Mouse (Mus musculus): ENCODE data around the gene Gm21970.

Gene Gm21970

DNA sequence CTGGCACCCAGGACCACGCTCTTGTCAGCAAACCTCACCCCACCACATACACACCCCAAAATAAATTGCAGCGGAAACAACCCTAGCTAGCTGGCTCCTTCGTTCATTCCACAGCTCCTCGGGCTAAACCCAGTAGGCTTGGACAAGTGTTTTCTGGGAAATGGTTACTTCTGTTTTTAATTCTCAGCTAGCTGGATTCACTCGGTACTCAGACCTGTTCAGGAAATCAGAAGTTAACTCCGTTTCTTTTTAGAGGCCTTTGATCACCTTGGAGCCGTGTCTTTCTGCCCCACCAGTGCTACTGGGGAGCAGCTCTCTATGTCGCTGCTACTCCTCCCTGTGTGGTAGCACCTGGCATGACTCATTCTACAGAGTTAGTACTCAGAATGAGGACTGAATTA, 51.7 kb downstream of the Gm21970 start:
- peak; percentile 60 for DNase-seq

GRCm38 (mm10) chr16:91444847-91445246, 53.3 kb downstream of the Gm21970 start:
- no peak for DNase-seq

DNA sequence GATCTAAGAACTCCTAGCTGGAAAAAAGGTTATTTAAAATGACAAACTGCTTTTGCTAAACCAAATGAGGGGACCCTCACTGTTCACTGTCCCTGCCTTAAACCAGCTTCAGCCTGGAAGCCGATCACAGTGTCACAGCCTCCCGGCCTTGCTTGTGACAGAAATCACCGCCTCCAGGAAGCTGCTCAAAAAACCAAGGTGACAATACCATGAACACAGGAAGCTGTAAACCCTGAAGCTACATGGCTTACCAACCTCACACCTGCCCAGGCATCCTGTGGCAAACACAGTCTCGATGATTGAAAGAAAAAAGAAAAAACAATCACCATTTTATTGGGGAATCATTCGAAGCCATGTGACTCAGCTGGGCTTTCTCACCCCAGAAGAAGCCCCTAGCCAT, 54.0 kb downstream of the Gm21970 start:
- peak; percentile 66 for DNase-seq

DNA sequence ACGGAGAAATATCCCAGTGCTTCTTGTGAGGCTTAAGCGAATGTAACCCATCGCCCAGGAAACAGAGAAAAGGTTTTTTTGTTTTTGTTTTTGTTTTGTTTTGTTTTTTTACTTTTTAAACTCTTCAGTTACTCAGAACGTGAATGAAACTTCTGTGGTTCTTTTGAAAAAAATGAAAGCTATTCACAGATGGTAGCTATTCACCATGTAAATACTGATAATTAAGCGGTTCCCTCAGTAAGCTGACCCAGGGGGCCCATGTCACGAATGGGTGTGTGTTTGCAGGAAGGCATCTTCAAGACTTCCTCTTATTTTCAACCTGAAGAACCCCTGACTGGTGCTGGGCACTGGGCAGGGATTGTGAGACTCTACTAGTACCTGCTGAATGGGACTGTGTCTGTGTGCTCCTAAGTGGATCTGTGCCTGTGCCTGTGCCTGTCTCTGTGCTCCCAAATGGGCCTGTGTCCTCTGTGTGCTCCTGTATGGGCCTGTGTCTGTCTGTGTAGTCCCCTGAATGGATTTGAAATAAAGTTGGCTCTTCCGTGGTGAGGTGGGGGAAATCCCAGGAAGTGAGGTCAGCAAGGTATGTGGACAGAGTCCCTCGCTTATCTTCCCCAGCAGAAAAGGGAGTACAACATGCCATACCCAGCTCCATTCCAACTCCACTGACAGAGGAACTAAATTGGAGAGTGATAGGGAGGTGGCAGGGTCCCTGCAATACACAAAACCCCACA, 55.4 kb downstream of the Gm21970 start:
- DNase-seq = peak; percentile 52

DNA sequence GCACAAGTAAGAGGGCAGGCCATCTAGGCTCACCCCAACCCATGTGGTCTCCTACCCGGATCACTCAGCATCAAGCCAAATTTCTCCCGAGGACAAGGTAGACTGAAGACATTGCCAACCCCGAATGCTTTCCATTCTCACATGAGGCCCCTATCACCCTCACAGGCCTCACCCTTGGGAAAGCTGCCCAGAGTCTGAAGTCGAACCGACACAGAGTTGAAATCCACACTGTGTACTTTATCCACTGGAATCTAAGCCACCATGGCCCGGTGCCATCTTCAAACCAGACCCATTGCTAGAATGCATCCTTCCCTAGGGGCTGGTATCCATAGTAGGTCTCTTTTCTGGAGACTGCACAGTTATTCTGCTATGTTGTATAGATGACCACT, 56.0 kb downstream of the Gm21970 start:
- no peak for DNase-seq

DNA sequence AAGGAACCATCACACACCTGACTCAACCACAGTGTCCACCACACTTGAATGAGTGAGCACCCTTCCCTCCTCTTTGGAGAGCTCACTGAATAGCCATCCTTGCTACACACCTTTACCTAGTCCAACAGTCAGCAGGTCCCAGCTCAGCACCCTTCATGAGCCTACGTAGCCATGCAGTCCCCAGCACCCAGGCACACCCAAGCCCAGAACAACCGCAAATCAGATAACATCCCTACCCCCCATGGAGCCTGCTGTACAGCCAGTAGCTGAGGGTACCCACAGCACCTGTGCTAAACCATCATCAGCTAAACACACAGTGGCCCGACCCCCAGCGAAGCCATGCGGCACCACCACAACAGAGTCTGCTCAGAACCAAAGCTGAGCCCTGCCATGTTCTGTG, 56.6 kb downstream of the Gm21970 start:
- DNase-seq = peak; percentile 48

- no peak for DNase-seq
These were observed 57.4 kb downstream of the Gm21970 start for GRCm38 (mm10) chr16:91448895-91449294.

DNA sequence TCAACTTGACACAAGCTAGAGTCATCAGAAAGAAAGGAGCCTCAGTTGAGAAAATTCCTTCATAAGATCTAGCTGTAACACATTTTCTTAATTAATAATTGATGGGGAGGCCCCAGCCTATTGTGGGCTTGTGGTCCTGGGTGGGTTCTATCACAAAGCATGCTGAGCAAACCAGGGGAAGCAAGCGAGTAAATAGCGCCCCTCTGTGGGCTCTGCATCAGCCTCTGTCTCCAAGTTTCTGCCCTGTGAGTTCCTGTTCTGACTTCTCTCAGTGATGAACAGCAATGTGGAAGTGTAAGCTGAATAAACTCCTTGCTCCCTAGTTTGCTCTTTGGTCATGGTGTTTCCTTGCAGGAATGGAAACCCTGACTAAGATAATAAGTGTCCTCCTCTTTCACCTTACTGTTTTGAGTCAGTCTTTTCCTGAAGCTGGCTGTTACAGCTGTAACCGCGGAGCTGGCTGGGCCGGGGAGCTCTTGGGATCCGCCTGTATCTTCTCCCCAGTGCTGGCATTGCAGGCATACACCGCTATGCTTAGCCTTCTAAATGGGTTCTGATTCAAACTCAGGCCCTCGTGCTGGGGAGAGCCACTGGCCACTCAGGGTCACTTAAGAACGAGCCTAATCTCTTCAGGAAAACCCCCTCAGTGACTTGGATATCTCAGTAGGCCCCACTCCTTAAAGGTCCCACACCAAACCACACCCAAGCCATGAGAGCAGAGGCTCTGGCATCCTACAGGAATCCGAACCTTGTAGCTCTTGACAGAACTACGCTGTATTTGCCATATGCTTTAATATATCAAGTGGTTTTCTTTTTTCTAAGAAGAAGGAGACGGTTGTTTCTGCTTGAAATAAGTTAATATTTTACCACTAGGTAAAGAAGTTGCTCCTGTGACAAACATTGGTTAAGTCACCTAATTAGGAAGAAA, 58.9 kb downstream of the Gm21970 start:
- peak; percentile 60 for DNase-seq

DNA sequence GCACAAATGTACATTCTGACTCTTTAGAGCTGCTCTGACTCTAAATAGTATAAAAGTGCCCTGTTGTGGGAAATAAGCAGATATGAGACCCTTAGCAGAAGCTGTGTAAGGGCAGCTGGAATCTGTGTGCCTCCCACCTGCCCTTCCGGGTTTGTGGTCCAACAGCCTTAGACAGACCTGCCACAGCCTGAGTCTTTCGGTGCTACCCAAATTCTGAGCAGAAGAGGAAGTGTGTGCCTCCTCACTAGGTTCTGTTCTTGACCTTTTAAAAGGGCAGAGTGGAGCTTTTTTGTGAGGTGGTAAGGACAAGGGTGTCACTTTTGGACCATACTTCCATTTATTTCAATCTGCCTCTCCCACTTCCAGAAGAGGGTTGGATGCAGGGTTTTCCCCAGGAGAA, 60.4 kb downstream of the Gm21970 start:
- peak; percentile 56 for DNase-seq

- no peak for DNase-seq
These were observed 60.9 kb downstream of the Gm21970 start for GRCm38 (mm10) chr16:91452363-91452896.

DNA sequence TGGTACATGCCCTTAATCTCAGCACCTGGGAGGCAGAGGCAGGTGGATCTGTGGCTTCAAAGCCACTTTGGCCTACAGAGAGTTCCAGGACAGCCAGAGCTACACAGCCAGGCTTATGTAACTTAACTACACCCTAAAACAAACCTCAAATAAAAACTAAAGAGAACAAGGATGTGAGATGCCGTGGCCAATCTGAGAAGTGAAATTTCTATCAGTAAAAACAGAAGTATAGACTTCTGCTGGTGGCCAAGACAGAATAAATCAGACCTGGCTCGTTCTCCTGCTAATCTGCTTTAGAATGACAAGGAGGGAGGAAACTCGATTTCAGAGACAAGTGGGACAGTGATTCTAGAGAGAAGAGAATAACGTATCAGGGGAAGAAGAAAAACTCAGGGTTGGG, 64.3 kb downstream of the Gm21970 start:
- no peak for DNase-seq

DNA sequence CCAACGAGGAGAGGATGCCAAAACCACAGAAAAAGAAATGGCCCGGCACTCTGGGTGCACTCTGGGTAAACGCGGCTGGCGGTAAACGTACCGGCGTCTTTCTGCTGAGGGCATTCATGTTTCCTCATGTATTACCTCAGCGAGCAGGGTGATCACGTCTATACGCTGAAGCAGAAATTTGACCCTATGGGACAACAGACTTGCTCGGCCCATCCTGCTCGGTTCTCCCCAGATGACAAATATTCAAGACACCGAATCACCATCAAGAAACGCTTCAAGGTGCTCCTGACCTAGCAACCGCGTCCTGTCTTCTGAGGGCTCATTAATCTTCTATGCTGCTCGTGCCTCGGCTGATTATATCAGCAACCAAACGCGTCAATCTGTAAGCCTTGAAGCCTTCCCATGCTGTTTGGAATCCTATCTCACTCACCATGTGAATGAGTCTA, 66.8 kb downstream of the Gm21970 start:
- DNase-seq = peak; percentile 78

GRCm38 (mm10) chr16:91458976-91459375, 67.5 kb downstream of the Gm21970 start:
- DNase-seq = peak; percentile 60

GRCm38 (mm10) chr16:91459396-91459795, 67.9 kb downstream of the Gm21970 start:
- DNase-seq = peak; percentile 61

- DNase-seq = peak; percentile 77
These were observed 68.4 kb downstream of the Gm21970 start for GRCm38 (mm10) chr16:91459841-91460370.

DNA sequence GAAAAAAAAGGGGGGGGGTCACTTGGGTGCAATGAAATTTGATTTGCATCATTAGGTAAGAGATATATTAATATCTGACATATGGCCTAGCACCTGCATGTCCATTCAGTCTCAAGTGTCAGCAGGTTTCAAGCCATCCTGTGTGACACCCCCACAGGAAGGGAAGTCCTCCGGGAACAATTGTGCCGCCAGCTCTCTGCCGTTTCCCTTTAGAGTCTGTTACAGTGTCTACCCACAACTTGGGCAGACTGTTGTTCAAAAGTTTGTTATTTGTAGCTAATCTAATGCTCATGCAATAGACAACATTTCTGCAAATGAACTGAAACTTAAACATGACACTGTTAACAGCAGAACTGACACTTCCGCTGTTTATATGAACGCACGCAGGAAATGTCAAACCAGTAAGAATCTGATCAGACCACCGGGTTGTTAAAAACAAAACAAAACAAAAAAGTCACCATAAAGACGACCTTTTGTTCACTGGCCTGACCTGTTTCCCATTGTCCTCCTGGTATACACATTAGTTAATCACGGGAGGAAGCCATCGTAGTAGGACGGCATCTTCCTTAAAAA, 69.6 kb downstream of the Gm21970 start:
- DNase-seq = peak; percentile 48

DNA sequence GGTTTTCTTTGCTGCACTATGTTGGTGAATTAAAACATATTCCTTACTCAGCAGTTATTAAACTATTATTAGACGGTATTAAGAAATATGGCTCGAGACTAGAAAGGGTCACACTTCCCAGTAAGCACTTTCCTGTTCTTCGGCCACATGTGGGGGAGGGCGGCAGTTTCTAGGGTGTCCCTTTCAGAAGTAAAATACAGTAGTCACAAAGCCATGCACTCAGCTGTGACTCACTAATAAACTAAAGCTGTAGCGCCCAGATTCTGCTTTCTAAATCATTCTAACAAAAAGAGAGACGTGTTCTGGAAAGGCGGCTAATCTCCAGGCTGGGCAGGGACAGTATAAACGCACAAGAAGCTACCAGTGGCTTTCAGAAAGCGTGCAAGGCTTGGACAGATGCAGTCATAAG, 70.3 kb downstream of the Gm21970 start:
- no peak for DNase-seq

DNA sequence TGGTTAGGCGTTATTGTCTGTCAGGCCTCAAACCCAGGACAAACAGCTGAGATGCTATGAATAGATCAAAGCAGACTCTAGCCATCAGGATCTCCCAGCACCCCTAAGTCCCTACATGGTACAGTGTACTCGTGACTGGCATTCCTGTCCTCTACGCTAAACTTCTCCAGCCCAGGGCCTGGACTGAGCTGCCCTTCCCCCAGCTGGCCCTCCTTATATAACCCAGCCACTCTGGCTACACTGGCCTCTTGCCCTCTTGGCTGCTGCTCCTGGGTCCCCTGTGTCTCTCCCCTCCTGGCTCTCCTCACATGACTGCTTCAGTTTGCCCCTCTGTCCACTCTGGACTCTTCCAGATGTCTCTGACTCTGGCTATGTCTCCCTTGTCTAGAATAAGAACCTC, 71.1 kb downstream of the Gm21970 start:
- no peak for DNase-seq

GRCm38 (mm10) chr16:91463400-91463799, 71.9 kb downstream of the Gm21970 start:
- no peak for DNase-seq

DNA sequence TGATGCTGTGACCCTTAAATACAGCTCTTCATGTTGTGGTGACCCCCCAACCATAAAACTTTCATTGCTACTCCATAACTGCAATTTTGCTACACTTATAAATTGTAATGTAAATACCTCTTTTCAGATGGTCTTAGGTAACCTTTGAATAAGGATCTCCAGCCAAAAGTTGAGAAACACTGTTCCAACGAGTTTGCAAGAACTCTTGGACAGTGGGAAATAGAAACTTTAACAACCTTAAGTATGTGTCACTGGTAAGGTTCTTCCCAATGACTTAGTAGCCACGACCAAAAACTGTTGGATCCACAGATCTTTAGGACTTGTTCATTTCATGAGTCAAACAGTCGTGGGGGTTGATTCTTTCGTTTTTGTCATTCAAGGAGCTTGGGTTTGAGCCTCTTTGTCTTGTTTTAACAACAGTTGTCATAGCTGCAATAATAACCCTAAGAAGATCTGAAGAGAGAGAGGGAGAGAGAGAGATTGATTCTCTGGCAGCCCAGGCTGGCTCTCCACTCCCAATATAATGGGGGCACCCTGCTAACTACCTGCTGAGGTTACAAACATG, 72.4 kb downstream of the Gm21970 start:
- no peak for DNase-seq

- DNase-seq = peak; percentile 96
These were observed 73.3 kb downstream of the Gm21970 start for GRCm38 (mm10) chr16:91464594-91465504.

Measured in thymus, postnatal 4 days (tissue).